Mouse (Mus musculus): Measurements from ENCODE around the gene Arl6ip1. TPM values are rescaled to one million over a fixed set of nuclear protein-coding genes. Genes with fewer than 3 reads are reported as not detected.
"Not testable (repeated sequence)": the region's sequence is repeated elsewhere in the genome, so short reads cannot be mapped to it uniquely, and the experiment has no call there.

Gene Arl6ip1
- total and polyA plus RNA-seq, 3 experiments, result 89.7 to 199 (median 188) TPM

GRCm38 (mm10) chr7:118129430-118130041 is at the start of gene Arl6ip1 (continued):
- TF ChIP-seq TCF12 (IDR thresholded peaks at IDR 0.05; ENCODE audit: low read depth, low read length) (peak; percentile 61; the same call in 1 of the 2 replicates), RAD21 (IDR thresholded peaks at IDR 0.05; ENCODE audit: low read depth, low read length) (no peak), ELF1 (IDR thresholded peaks at IDR 0.05; ENCODE audit: low read depth, low read length) (peak; percentile 59), MXI1 (IDR thresholded peaks at IDR 0.05; ENCODE audit: low read depth, low read length) (peak; percentile 83)

GRCm38 (mm10) chr7:118175821-118176355 is 46.4 kb upstream of the Arl6ip1 start:
- Histone ChIP-seq H3K9ac (ENCODE audit: control insufficient read depth, low read depth, low read length, poor library complexity, severe bottlenecking) (no peak overlapping the region), H3K9me3 (replicated peaks; ENCODE audit: insufficient read depth, low read length) (no peaks in the 10 kb centered on the region), H3K4me3 (ENCODE audit: control insufficient read depth in 1 of 2, insufficient read depth in 1 of 2, low read depth in 2 of 2, low read length in 2 of 2) (no peak overlapping the region), H3K79me2 (ENCODE audit: control insufficient read depth, insufficient read depth, low read length, poor library complexity) (no peaks in the 10 kb centered on the region), H3K36me3 (ENCODE audit: control insufficient read depth in 1 of 2, insufficient read depth in 2 of 2, low read length in 2 of 2) (peaks cover 9 to 40% of the 10 kb centered on the region in 2 experiments), H3K4me1 (ENCODE audit: control insufficient read depth in 1 of 2, insufficient read depth in 2 of 2, low read length in 2 of 2) (peaks cover 1 to 5% of the 10 kb centered on the region in 2 experiments; a peak in 2 of 4 replicates), H3K27ac (ENCODE audit: control insufficient read depth, low read depth, low read length) (no peak overlapping the region), H3K27me3 (ENCODE audit: control insufficient read depth in 1 of 2, insufficient read depth in 2 of 2, low read length in 2 of 2) (no peaks in the 10 kb centered on the region)
- DNase-seq (ENCODE audit: low read depth, low spot score), result no peak
- no peak for TF ChIP-seq HCFC1 (IDR thresholded peaks at IDR 0.05; ENCODE audit: low read depth, low read length)
- no peak for TF ChIP-seq POLR2AphosphoS2 (IDR thresholded peaks at IDR 0.05; ENCODE audit: low read length)

DNA sequence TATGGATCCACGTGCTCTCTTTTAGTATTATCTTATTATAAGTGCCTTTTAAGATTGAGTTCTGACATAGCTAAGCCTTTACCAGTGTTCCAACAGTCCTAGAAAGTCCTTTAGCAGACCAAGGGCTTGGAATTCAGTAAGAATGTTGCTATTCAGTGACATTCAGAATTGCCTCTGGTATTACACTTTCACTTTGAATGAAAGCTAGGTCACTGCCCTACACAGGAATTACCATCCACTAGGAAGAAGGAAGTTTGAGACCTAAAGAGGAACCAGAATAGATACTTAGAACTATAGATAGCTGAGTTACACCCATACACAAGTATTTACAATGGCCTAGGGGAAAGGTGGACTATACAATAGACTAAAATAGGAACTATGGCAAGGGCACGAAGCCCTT is 40.7 kb upstream of the Arl6ip1 start:
- H3K9ac ChIP-seq (ENCODE audit: control insufficient read depth, low read depth, low read length, poor library complexity, severe bottlenecking); H3K4me3 ChIP-seq (ENCODE audit: control insufficient read depth in 1 of 2, insufficient read depth in 1 of 2, low read depth in 2 of 2, low read length in 2 of 2); H3K79me2 ChIP-seq (ENCODE audit: control insufficient read depth, insufficient read depth, low read length, poor library complexity); H3K27me3 ChIP-seq (ENCODE audit: control insufficient read depth in 1 of 2, insufficient read depth in 2 of 2, low read length in 2 of 2); H3K27ac ChIP-seq (ENCODE audit: control insufficient read depth, low read depth, low read length); H3K9me3 ChIP-seq (replicated peaks; ENCODE audit: insufficient read depth, low read length); H3K4me1 ChIP-seq (ENCODE audit: control insufficient read depth in 1 of 2, insufficient read depth in 2 of 2, low read length in 2 of 2): not testable (repeated sequence)
- H3K36me3 ChIP-seq (ENCODE audit: control insufficient read depth in 1 of 2, insufficient read depth in 2 of 2, low read length in 2 of 2), result peaks cover 13 to 31% of the 10 kb centered on the region in 2 experiments
- DNase-seq (ENCODE audit: low read depth, low spot score), result peak; percentile 32

- Histone ChIP-seq H3K27me3 (ENCODE audit: control insufficient read depth in 1 of 2, insufficient read depth in 2 of 2, low read length in 2 of 2) (no peaks in the 10 kb centered on the region), H3K4me3 (ENCODE audit: control insufficient read depth in 1 of 2, insufficient read depth in 1 of 2, low read depth in 2 of 2, low read length in 2 of 2) (no peak overlapping the region), H3K9ac (ENCODE audit: control insufficient read depth, low read depth, low read length, poor library complexity, severe bottlenecking) (no peak overlapping the region), H3K79me2 (ENCODE audit: control insufficient read depth, insufficient read depth, low read length, poor library complexity) (no peaks in the 10 kb centered on the region), H3K9me3 (replicated peaks; ENCODE audit: insufficient read depth, low read length) (no peaks in the 10 kb centered on the region), H3K36me3 (ENCODE audit: control insufficient read depth in 1 of 2, insufficient read depth in 2 of 2, low read length in 2 of 2) (peaks cover 0 to 39% of the 10 kb centered on the region in 2 experiments; a peak in 2 of 4 replicates), H3K27ac (ENCODE audit: control insufficient read depth, low read depth, low read length) (no peak overlapping the region), H3K4me1 (ENCODE audit: control insufficient read depth in 1 of 2, insufficient read depth in 2 of 2, low read length in 2 of 2) (no peaks in the 10 kb centered on the region)
- no peak for DNase-seq (ENCODE audit: low read depth, low spot score)
- TF ChIP-seq GABPA (IDR thresholded peaks at IDR 0.05; ENCODE audit: low read depth, low read length) (no peak), HCFC1 (IDR thresholded peaks at IDR 0.05; ENCODE audit: low read depth, low read length) (no peak), POLR2AphosphoS5 (IDR thresholded peaks at IDR 0.05; ENCODE audit: borderline replicate concordance, low read depth, low read length) (no peak), POLR2A (IDR thresholded peaks at IDR 0.05; ENCODE audit: control insufficient read depth in 1 of 2, insufficient read depth in 1 of 2, low read depth in 1 of 2, low read length in 2 of 2, poor library complexity in 1 of 2) (no peak), CTCF (IDR thresholded peaks at IDR 0.05 in 2 of 3, conservative IDR thresholded peaks at IDR 0.05 in 1 of 3; ENCODE audit: control insufficient read depth in 1 of 3, insufficient read depth in 1 of 3, low read depth in 2 of 3, low read length in 3 of 3, poor library complexity in 1 of 3, severe bottlenecking in 1 of 3) (no peak), SMC3 (IDR thresholded peaks at IDR 0.05; ENCODE audit: low read depth, low read length) (no peak), MXI1 (IDR thresholded peaks at IDR 0.05; ENCODE audit: low read depth, low read length) (no peak), SIN3A (IDR thresholded peaks at IDR 0.05; ENCODE audit: low read length) (no peak), ZNF384 (IDR thresholded peaks at IDR 0.05; ENCODE audit: low read depth, low read length) (no peak), GATA1 (IDR thresholded peaks at IDR 0.05; ENCODE audit: low read depth, low read length) (no peak), POLR2AphosphoS2 (IDR thresholded peaks at IDR 0.05; ENCODE audit: low read length) (no peak)
Measured at GRCm38 (mm10) chr7:118163006-118163405, 33.5 kb upstream of the Arl6ip1 start.
